Comparison of ENCODE assay signal across 8 mouse cellular contexts in the genomic region with DNA sequence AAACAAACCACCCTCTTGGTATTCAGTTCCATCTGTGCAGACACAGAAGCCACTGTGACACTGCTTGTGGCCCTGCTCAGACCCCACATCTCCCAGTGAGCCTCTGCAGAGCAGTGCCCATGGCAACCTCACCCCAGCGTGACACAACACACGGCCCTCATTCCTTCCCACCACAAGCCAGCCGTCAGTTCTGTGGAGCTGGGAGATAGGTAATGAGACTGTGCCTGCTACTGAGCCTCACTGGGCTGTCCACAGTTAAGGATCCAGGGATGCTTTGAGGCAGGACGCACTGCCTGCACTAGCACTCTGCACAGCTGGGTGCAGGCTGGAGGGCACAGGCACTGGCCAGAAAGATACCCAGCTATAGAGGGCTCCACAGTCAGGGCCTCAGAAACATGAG. TPM values are rescaled to one million over a fixed set of nuclear protein-coding genes. Genes with fewer than 3 reads are reported as not detected.
DNase-seq lines count a peak whose midpoint lies in the region; ATAC-seq and TF ChIP-seq lines count a peak whose summit lies in the region.

No protein-coding gene starts in this region.

- no peak for DNase-seq in layer of hippocampus, adult 2 months (ENCODE audit: low spot score in 2 of 2)
- no peak for DNase-seq in layer of hippocampus, postnatal 36 days
- DNase-seq in midbrain, embryonic 14.5 days, result no peak
- DNase-seq in cerebellum, postnatal 4 days (ENCODE audit: low spot score in 2 of 2), result no peak
- DNase-seq in spleen, postnatal 10 days (ENCODE audit: low spot score in 2 of 2), result no peak

- no peak overlapping the region; the same call in 1 of the 2 replicates for H3K9ac ChIP-seq in midbrain, embryonic 14.5 days (replicated peaks; ENCODE audit: low read length)

- ATAC-seq in hematopoietic stem cell, adult 5-6 weeks (replicated peaks in 1 of 2; ENCODE audit: insufficient read depth in 1 of 2, low FRiP score in 2 of 2, low TSS enrichment in 1 of 2, low read depth in 1 of 2, poor library complexity in 2 of 2, severe bottlenecking in 2 of 2), result peak; percentile 12 to 47; a peak in 3 of 4 replicates
- no peak for ATAC-seq in midbrain, embryonic 14.5 days (ENCODE audit: low FRiP score, low TSS enrichment)
- no peak for ATAC-seq in monocyte, adult 5-6 weeks (replicated peaks; ENCODE audit: insufficient number of reproducible peaks, low FRiP score, low TSS enrichment, poor library complexity, severe bottlenecking)

- no peak overlapping the region for H3K4me2 ChIP-seq in midbrain, embryonic 14.5 days (ENCODE audit: low read length)

- peak overlapping the region; percentile 77 for H3K27ac ChIP-seq in layer of hippocampus, adult 2 months
- peak overlapping the region; percentile 85 for H3K27ac ChIP-seq in bone marrow, adult 2 months (ENCODE audit: control insufficient read depth, insufficient read depth, low read depth, low read length, poor library complexity)
- H3K27ac ChIP-seq in midbrain, embryonic 14.5 days (replicated peaks; ENCODE audit: low read depth, low read length), result peak overlapping the region; percentile 49

- WGBS in bone marrow, adult 2 months, result 26% methylated on average over 4 of the region's 4 CpGs
- 22% methylated on average over 4 of the region's 4 CpGs for WGBS in midbrain, embryonic 14.5 days

- no peaks in the 10 kb centered on the region for H3K27me3 ChIP-seq in midbrain, embryonic 14.5 days (ENCODE audit: control insufficient read depth, insufficient read depth, low read length)

- peaks cover 9% of the 10 kb centered on the region for H3K4me1 ChIP-seq in bone marrow, adult 2 months (ENCODE audit: control insufficient read depth, insufficient read depth, low read length)
- no peaks in the 10 kb centered on the region for H3K4me1 ChIP-seq in midbrain, embryonic 14.5 days (ENCODE audit: control insufficient read depth, insufficient read depth, low read length)

- TF ChIP-seq CTCF in layer of hippocampus, adult 2 months (conservative IDR thresholded peaks at IDR 0.05), result no peak
- no peak for TF ChIP-seq CTCF in bone marrow, adult 2 months (IDR thresholded peaks at IDR 0.05; ENCODE audit: control insufficient read depth, insufficient read depth, low read length)

- no peak overlapping the region for H3K4me3 ChIP-seq in layer of hippocampus, adult 2 months
- H3K4me3 ChIP-seq in bone marrow, adult 2 months (replicated peaks; ENCODE audit: control insufficient read depth, low read depth, low read length), result no peak overlapping the region
- no peak overlapping the region for H3K4me3 ChIP-seq in midbrain, embryonic 14.5 days (replicated peaks; ENCODE audit: low read depth, low read length)

- no peak for TF ChIP-seq POLR2A in bone marrow, adult 2 months (IDR thresholded peaks at IDR 0.05; ENCODE audit: borderline replicate concordance, control insufficient read depth, low read depth, low read length)

- no peaks in the 10 kb centered on the region for H3K9me3 ChIP-seq in midbrain, embryonic 14.5 days (ENCODE audit: control insufficient read depth, low read length)

- no peaks in the 10 kb centered on the region for H3K36me3 ChIP-seq in midbrain, embryonic 14.5 days (ENCODE audit: control insufficient read depth, insufficient read depth, low read length)

RNA-seq across cellular contexts. Expression of gene 3110082I17Rik, which starts 10.4 kb away (rescaled TPM):
- 10 to 100 TPM; 17.1 to 18.1 TPM for total RNA-seq in layer of hippocampus, adult 2 months (2021)
- 10 to 100 TPM; 15.2 to 15.7 TPM for total RNA-seq in layer of hippocampus, postnatal 36 days (2021)
- 11.8 and 12.8 TPM in 2 replicates for polyA plus RNA-seq in bone marrow, adult 2 months (2011; ENCODE audit: insufficient read depth, insufficient read length, low replicate concordance, missing spikeins)
- total RNA-seq in hematopoietic stem cell, adult 5-6 weeks (2017), result 39.3 and 39.9 TPM in 2 replicates
- 10.8 and 12.8 TPM in 2 replicates for polyA plus RNA-seq in midbrain, embryonic 14.5 days (2014; fragmentation: Nextera tagmentation; extraction: Ambion mirVana)
- 16.2 to 45.2 TPM (median 35.8 TPM) in 3 replicates for total RNA-seq in monocyte, adult 5-6 weeks (2017)

RNA-seq across cellular contexts. Expression of gene Gper1, which starts 27.0 kb away (rescaled TPM):
- 1 to 10 TPM; 2.1 to 2.4 TPM for total RNA-seq in layer of hippocampus, adult 2 months (2021)
- total RNA-seq in layer of hippocampus, postnatal 36 days (2021), result 1 to 10 TPM; 2.5 to 2.7 TPM
- polyA plus RNA-seq in bone marrow, adult 2 months (2011; ENCODE audit: insufficient read depth, insufficient read length, low replicate concordance, missing spikeins), result not detected in 2 replicates
- total RNA-seq in hematopoietic stem cell, adult 5-6 weeks (2017), result 0.44 TPM in 1 of 2 replicates, not detected in the other
- 9.2 and 9.6 TPM in 2 replicates for polyA plus RNA-seq in midbrain, embryonic 14.5 days (2014; fragmentation: Nextera tagmentation; extraction: Ambion mirVana)
- 0.53 to 1.3 TPM in 2 of 3 replicates, not detected in the other for total RNA-seq in monocyte, adult 5-6 weeks (2017)

RNA-seq across cellular contexts. Expression of gene Zfand2a, which starts 34.4 kb away (rescaled TPM):
- 10 to 100 TPM; 56.5 to 63.1 TPM for total RNA-seq in layer of hippocampus, adult 2 months (2021)
- total RNA-seq in layer of hippocampus, postnatal 36 days (2021), result 10 to 100 TPM; 62.5 to 66.6 TPM
- 4.1 and 6.9 TPM in 2 replicates for polyA plus RNA-seq in bone marrow, adult 2 months (2011; ENCODE audit: insufficient read depth, insufficient read length, low replicate concordance, missing spikeins)
- 28.8 and 39.8 TPM in 2 replicates for total RNA-seq in hematopoietic stem cell, adult 5-6 weeks (2017)
- polyA plus RNA-seq in midbrain, embryonic 14.5 days (2014; fragmentation: Nextera tagmentation; extraction: Ambion mirVana), result 14.0 and 14.1 TPM in 2 replicates
- 19.3 to 53.0 TPM (median 49.3 TPM) in 3 replicates for total RNA-seq in monocyte, adult 5-6 weeks (2017)

RNA-seq across cellular contexts. Expression of gene C130050O18Rik, which starts 44.8 kb away (rescaled TPM):
- total RNA-seq in layer of hippocampus, adult 2 months (2021), result under 1 TPM in 1 of 2 experiments, not detected in 1; 0.18 TPM
- under 1 TPM in 1 of 2 experiments, not detected in 1; 0.20 TPM for total RNA-seq in layer of hippocampus, postnatal 36 days (2021)
- 0.88 and 4.0 TPM in 2 replicates for polyA plus RNA-seq in bone marrow, adult 2 months (2011; ENCODE audit: insufficient read depth, insufficient read length, low replicate concordance, missing spikeins)
- 2.1 and 3.3 TPM in 2 replicates for total RNA-seq in hematopoietic stem cell, adult 5-6 weeks (2017)
- polyA plus RNA-seq in midbrain, embryonic 14.5 days (2014; fragmentation: Nextera tagmentation; extraction: Ambion mirVana), result 0.29 and 0.58 TPM in 2 replicates
- total RNA-seq in monocyte, adult 5-6 weeks (2017), result 28.4 to 51.7 TPM (median 32.7 TPM) in 3 replicates

Comparison
In these comparisons a context has a peak if more than half of its experiments do, and no peak if none do; other contexts are left out.
1. ATAC-seq: peak in hematopoietic stem cell, adult 5-6 weeks (2 of 2); none in midbrain, embryonic 14.5 days (single experiment) and monocyte, adult 5-6 weeks (single experiment).
2. Peak in every context shown above with its lines, with median percentiles within 50 percentile points of each other: H3K27ac ChIP-seq.